Mouse (Mus musculus): ENCODE results near the gene Gm49394. TPM values are rescaled to one million over a fixed set of nuclear protein-coding genes. Genes with fewer than 3 reads are reported as not detected.
A peak's percentile ranks its signal among the peaks of the same experiment; 100 is the strongest.

Gene Gm49394
- polyA plus RNA-seq, 1 experiment from 2014 or later: not detected

DNA sequence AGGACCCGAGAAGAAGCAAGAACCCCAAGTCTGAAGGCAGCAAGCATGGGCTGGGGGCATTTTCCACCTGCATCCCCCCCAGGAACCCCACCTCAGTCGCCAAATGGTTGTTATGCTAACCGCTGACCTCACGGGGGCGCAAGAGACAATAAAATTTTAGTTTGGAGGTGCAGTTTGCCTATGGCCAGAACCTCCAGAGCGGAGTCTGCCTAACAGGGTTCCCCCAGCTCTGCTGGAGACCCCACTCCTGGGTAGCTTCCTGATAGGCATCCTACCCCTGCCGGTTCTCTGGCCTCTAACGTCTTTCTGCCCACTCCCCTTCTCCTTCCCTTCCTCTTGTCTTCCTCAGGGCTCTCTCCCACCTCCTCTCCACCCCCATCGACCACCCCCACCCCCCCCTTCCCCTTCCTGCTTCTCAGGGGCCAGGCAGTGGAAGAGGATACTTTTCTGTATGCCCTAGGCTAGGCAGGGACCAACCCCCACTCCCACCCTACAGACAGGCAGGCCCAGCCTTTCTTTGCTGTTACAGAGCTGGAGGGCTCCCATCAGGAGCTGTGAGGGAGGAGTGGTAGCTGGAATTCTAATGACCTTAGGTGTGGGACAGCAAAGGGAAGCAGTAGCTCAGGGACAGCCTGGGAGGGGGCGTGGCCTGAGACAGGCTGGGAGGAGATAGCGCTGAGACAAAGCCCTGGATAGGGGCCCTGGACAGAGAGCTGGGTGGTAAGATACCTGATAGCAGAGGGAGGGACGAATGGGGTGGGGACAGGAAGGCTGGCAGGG, 58.9 kb downstream of the Gm49394 start:
- Histone ChIP-seq H3K4me3 (no peak overlapping the region), H3K27me3 (replicated peaks) (no peaks in the 10 kb centered on the region), H3K36me3 (no peaks in the 10 kb centered on the region), H3K9me3 (no peaks in the 10 kb centered on the region), H3K9ac (peak overlapping the region; percentile 48), H3K4me2 (replicated peaks) (peak overlapping the region; percentile 50), H3K4me1 (peaks cover 17% of the 10 kb centered on the region), H3K27ac (peak overlapping the region; percentile 64; the same call in 1 of the 2 replicates)
- peak; percentile 90 for ATAC-seq (ENCODE audit: low FRiP score, low read depth)
- WGBS: 2% methylated on average over 12 of the region's 12 CpGs

GRCm38 (mm10) chr7:142600921-142601320, 68.8 kb downstream of the Gm49394 start:
- H3K27me3 ChIP-seq (replicated peaks): no peaks in the 10 kb centered on the region
- H3K4me1 ChIP-seq: no peaks in the 10 kb centered on the region
- no peak overlapping the region for H3K27ac ChIP-seq
- no peaks in the 10 kb centered on the region for H3K9me3 ChIP-seq
- H3K4me3 ChIP-seq: no peak overlapping the region
- ATAC-seq (ENCODE audit: low FRiP score, low read depth): no peak
- 83% methylated on average over 2 of the region's 2 CpGs for WGBS
- H3K9ac ChIP-seq: no peak overlapping the region
- H3K4me2 ChIP-seq (replicated peaks): no peak overlapping the region
- H3K36me3 ChIP-seq: no peaks in the 10 kb centered on the region

MicroRNAs encoded within 50 kb of the gene (microRNA counts, 519-probe panel; counts per million panel counts)
- microRNA mmu-miR-483: 342 counts per million, percentile 67 among the panel's probes with 10 or more counts

Small RNAs within 50 kb of the gene (microRNA-seq; reads per million reads assigned to microRNA genes)
- gene Mir483: 1,397 reads per million, percentile 83 among the genes with 10 or more reads in this experiment

Other genes with a start within 250 kb of the Gm49394 start
- gene Syt8, start 235.1 kb downstream of the Gm49394 start, polyA plus RNA-seq (2016; fragmentation: Nextera tagmentation; extraction: Ambion mirVana): 0.43 TPM in 1 of 2 replicates, not detected in the other
- gene Tnni2, start 228.1 kb downstream of the Gm49394 start, polyA plus RNA-seq (2016; fragmentation: Nextera tagmentation; extraction: Ambion mirVana): 3.3 and 4.6 TPM in 2 replicates
- gene Lsp1, start 209.1 kb downstream of the Gm49394 start, polyA plus RNA-seq (2016; fragmentation: Nextera tagmentation; extraction: Ambion mirVana): 15.6 and 18.4 TPM in 2 replicates
- gene Tnnt3, start 171.1 kb downstream of the Gm49394 start, polyA plus RNA-seq (2016; fragmentation: Nextera tagmentation; extraction: Ambion mirVana): 5.7 and 8.7 TPM in 2 replicates
- gene Mrpl23, start 137.3 kb downstream of the Gm49394 start, polyA plus RNA-seq (2016; fragmentation: Nextera tagmentation; extraction: Ambion mirVana): 13.5 and 14.7 TPM in 2 replicates
- gene Igf2, start 3.1 kb downstream of the Gm49394 start, polyA plus RNA-seq (2016; fragmentation: Nextera tagmentation; extraction: Ambion mirVana): 254 and 320 TPM in 2 replicates
- not detected in 2 replicates for gene Ins2, start 73.4 kb upstream of the Gm49394 start, polyA plus RNA-seq (2016; fragmentation: Nextera tagmentation; extraction: Ambion mirVana)

All from neural tube, embryonic 12.5 days (tissue).